Mouse (Mus musculus) lung, postnatal 0 days (tissue): ENCODE measurements around the gene Fndc1.

ENCODE experiments used
- CTCF ChIP-seq: IDR thresholded peaks from 2 replicates; pipeline ENCODE4 v1.5.1; 2016; ENCODE audit warnings: antibody characterized with exemption, mild to moderate bottlenecking
- EP300 ChIP-seq: IDR thresholded peaks from 2 replicates; pipeline ENCODE4 v1.6.1; 2016; ENCODE audit warnings: antibody characterized with exemption, mild to moderate bottlenecking, control low read depth

DNA sequence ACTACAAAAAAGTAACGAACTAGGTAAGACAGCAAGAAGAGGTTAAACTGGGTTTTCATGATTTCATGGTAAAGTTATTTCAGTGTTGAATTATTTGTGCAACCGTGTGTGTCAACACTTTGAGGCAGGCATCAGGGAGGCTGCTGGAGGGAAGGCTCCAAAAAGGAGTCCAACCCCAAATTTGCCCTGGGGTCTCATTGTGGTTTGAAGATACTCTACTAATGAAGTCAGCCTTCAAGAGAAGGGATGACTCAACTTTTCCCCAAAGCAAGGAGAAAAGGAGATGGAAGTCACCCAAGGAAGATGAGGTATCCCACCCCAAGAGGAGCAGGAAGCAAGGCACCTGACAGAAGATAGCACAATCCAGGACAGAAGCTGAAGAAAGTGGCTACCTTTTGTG is 31.9 kb downstream of the Fndc1 start:
- TF ChIP-seq CTCF (no peak), EP300 (no peak)
